Mouse (Mus musculus) common myeloid progenitor, adult 5-6 weeks (primary cell): ENCODE data around the gene Parva. TPM values are rescaled to one million over a fixed set of nuclear protein-coding genes. Genes with fewer than 3 reads are reported as not detected.
A peak's percentile ranks its signal among the peaks of the same experiment; 100 is the strongest.

Experiments
- ATAC-seq: replicated peaks from 2 replicates; pipeline ENCODE4 v1.8.0; 2016; ENCODE audit warnings: low read depth, mild to moderate bottlenecking, moderate TSS enrichment, inconsistent platforms; ENCODE audit not compliant: poor library complexity, severe bottlenecking
- total RNA-seq: library from RNA; stranded (forward); fragments of 200-1000, 187-1606 nt; gene quantifications from 2 replicates; pipeline ENCODE4 v1.2.3, GENCODE M21; 2017

The Parva gene
- total RNA-seq, result not detected in 2 replicates

DNA sequence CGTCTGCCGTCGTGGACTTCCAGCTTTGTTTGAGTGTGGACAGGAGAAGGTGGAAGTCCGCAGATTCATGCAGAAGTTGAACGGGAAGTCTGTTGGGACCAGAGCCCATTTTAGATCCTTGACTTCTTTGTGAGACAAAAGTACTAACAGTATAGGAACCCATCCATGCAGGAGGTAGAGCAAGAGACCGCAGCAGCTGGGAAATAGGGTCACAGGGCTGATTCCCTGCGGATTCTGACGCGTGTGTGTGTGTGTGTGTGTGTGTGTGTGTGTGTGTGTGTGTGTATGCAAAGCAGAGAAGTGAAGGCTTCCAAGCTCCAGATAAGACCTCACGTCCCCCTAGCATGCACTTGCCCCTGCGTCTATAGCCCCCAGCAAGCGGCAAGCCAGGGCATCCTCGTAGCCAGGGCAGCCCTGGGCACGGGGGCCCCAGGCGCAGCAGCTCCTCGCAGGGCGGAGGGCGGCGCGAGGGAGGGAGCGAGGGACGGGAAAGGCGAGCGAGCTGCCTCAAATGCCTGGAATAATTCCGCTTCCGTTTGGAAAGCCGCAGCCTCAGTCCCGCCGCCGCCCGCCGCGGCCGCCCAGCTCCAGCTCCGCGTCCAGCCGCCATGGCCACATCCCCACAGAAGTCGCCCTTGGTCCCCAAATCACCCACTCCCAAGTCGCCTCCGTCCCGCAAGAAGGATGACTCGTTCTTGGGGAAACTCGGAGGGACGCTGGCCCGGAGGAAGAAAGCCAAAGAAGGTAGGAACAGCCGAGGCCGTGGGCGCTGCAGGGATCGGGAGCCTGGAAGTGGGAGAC is at the start of gene Parva:
Parva (plus strand) TSS at position 149 of the 801 bp plus-strand sequence.
- no peak for ATAC-seq

DNA sequence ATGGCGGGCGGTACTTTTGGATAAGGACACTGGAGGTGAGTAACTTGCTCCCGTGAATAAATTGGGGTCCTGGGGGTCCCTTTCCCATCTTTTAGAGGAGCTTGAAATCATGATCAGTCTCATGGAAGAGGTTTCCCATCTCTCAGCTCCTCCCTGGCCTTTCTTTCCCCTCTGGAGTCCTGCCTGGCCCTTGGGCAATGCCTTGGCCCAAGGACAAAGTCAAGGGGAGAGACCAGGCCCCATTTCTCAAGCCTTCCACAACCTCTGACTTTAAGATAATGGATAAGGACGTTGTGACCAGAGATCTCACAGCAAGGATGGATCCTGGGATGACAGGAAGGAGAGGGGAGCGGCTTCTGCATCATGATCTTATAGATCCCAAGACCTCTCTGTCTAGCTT is 49.2 kb upstream of the Parva start:
- no peak for ATAC-seq

DNA sequence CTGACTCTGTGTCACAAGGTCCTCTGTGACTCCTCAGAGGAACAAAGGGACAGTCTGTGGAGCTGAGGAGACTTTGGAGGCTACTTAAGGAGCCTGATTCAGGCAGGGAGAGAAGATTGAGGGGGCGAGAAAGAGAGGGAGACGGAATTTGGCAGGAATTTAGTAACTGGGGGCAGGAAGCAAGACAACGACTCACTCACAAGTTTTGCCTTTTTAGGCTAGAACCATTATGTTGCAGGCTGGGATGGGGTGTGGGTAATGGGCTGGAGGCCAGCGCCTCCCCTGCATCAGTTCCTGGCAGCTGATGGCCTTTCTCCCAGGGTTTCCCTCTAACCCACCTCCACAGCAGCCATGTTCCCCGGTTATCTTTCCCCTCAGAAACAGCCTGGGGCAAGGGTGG is 48.8 kb upstream of the Parva start:
- no peak for ATAC-seq

DNA sequence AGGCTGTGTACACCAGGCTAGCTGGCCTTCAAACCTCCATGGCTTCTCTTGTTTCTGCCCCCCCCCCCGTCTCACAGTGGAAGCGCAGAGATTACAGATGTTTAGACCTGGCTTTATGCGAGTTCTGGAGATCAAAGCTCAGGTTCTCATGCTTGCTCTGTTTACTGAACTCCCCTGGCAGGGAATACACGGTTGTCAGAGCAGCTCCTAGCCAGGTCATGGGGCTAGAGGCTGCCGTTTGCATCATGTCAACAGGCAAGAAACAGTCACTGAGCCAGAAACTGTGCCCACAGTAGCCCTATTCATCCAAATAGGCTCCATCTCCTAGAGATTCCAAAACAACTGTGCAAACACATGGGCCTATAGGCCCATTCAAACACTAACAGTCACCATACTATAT is 40.8 kb upstream of the Parva start:
- no peak for ATAC-seq

DNA sequence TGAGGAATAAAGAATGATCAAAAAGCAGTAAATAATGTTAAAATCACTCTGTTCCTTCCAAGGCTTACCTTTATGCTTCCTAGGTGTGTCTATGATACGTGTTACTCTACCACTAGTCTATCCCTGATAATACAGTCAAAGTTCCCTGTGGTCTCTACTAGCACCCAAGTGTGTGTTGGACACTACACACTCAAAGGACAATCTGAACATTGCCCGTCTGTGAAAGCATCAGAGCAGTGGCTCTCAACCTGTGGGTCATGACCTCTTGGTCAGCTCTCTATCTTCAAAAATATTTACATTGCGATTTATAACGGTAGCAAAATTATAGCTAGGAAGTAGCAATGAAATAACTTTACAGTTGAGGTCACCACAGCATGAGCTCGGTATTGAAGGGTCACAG is 39.4 kb upstream of the Parva start:
- no peak for ATAC-seq

DNA sequence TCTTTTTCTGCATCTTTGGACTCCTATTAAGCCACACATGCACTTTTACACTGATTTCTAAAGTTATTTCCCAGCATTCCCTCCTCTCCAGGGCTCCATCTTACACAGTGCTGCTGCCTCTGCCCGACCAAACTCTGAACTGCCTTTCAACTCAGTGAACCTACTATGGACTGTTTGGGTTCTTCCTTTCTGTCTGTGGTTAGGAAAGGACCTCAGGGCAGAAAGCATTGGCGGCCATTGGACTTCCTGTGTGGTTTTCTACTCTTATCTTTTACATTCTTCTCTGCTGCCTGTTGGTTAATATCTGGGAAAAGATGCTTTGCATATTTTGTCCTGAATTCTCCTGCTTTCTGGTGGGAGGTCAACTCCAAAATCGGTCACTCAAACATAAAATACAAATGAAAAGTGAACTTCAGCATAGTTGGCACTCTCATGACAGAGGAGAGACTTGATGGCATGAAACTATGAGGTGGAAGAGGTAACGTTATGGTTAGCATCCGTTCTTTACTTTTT is 38.9 kb upstream of the Parva start:
- ATAC-seq, result peak; percentile 74; the same call in 1 of the 2 replicates

DNA sequence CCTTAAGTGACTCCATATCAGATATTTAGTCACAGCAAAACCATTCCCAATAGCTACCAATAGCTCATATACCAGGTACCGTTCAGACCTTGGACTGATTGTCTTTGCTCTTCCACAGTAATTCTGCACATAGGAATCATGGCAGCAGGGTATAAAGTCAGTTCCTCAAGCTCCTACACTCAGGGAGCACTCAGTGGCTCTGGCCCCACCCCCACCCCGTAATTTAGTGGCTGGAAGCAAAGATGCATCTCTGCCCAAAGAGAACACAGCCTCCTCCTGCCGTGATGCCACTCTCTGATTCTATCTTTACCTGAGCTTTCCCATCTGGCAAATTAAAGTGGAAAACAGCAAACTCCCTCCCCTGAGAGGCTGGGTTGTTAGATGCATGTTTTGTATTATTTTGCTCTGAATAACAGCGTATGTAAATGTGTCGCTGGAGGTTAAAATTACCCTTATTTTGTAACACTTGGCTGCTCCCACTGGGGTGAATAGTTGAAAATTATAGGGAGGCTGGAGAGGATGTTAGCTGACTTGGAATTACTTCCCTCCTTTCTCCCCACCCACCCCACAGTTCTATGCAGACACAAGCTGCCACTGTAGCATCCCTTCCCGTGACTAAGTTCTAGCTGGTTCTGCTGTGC is 37.6 kb upstream of the Parva start:
- no peak for ATAC-seq

DNA sequence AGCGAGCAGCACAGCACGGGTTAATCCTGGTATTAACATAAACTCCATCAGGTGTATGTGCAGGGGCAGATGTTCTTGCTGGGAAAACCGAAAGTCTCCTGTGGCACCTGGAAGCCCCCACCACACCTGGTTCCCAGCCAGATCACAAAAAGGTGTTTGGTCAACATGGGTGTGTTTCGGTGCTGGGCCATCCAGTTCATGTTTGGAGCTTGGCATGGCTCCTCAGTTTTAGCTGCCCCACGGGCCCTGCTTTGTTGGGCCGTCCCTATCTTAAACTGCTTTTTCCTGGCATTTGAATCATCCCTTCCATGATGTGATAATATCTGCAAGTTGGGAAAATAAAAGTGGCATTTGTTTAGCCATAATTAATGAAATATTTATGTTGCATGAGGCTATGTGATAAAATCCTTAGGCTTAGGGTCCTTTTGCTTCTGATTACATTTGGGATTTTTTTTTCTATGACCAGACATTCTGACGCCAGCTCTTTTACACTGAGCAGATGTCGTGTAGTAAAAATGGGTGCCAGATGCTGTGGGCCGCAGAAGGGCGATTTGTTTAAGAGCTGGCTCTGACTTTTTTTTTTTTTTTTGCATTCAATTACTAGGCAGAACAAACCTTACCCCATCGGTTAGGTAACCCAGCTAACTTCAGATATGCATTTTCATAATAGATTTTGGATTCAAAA is 36.9 kb upstream of the Parva start:
- ATAC-seq, result no peak

DNA sequence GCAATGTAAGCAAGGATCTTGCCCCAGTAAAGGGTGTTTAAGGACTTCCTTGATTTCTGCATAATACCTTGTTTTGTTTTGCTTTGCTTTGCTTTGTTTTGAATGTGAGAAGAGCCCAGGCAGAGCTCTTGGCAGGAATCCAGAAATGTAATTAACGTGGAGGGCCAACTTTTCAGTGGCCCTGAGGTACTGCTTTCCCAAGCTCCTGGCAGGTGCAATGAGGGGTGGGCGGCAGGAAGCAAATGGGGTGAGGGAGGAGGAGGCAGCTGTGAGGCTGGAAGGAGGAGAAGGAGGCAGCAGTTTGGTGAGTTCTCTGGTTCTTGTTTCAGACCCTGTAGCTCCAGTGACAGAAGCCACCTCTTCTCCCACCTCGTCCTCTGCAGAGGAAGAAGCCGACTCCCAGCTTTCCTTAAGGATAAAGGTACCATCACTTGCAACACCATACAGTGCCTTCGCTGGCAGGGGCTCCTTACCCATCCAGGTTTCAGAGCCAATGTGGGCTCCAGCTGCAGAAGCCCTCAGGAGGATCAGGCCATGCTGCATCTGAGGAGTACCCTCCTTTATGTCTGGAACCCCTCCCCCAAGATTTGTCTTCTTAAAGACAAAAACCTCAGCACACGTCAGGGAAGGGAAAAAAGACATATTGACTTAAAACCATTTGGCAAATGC is 36.2 kb upstream of the Parva start:
- ATAC-seq, result no peak

DNA sequence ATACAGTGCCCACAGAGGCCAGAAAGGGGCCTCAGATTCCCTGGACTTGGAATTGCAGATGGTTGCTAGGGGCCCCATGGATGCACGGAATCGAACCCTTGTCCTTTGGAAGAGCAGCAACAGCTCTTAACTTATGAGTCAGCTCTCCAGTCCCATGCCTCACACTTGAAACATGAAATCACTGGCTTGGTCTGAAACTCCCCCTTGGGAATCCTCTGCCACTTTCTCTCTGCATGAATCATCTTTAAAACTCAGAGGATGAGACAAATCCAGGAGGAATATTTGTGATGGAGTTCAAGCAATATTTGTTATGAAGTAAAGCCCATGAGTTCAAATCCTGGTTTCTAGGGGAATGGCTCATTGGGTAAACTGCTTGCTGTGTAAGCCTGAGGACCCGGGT is 29.5 kb upstream of the Parva start:
- no peak for ATAC-seq

DNA sequence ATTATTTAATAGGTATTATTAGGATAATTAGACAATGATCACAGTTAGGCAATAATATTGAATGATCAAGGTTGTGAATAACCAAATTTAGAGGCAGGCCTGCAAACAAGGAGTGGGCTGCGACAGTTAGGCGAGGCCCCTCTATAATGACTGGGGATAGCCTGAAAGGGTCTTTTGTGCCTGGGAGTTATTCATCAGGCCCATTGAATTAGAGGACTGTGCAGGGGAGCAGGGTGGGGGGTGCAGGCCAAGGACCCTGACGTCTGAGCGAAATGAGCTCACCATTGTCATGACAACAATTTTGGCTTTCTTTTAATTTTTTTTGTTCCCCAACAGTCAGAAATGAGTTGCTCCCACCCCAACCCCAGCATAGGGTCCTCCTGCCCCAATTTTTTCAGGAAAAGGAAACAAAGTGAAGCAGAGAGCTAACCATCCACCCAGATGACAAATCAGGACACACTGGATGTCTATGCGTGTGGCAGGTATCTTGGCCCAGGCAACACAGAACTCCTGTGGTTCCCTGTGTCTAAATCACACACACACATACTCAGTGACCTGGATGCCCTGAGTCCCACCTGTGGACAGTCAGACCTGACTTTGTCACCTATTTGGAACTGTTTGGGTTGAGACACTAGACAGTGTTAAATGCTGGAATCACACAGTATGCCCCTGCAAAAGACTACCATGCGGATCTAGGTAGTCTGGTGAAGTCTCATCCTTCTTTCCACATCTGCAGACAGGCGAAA is 27.7 kb upstream of the Parva start:
- no peak for ATAC-seq

DNA sequence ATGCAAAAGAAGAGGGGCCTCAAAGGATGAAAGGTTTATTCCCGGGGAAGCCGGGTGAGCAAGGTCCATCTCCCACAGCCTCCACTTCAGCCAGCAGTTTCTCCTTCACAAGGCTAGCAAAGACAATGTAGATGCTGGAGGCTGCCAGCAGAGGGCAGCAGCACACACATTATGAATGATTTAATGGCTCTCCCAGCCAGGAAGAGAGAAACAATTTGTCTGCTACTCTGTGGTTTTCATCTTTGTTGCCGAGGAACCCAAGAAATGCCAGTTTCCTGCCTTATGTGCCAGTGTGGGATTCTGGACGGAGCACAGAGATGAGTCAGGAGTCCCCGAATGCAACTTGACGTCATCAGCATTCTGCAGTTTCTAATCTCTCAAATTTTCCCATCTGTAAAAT is 27.1 kb upstream of the Parva start:
- ATAC-seq, result peak; percentile 83

DNA sequence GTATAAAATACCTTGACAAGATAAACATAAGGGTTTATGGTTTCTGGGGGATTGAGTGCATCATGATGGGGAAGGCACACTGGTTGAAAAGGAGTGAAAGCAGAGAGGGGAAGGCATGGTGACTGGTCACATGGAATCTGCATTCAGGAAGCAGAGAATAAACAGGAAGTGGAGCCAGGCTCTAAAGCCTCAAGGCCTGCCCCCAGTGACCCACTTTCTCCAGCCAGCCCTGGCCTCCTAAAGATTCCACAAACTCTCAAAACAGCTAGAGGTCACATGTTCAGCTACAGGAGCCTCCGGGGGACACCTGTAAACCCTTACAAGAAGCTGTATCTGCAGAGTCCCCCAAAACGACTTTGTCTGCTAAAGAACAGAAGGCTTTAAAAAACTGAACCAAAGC is 22.2 kb upstream of the Parva start:
- ATAC-seq, result peak; percentile 34

DNA sequence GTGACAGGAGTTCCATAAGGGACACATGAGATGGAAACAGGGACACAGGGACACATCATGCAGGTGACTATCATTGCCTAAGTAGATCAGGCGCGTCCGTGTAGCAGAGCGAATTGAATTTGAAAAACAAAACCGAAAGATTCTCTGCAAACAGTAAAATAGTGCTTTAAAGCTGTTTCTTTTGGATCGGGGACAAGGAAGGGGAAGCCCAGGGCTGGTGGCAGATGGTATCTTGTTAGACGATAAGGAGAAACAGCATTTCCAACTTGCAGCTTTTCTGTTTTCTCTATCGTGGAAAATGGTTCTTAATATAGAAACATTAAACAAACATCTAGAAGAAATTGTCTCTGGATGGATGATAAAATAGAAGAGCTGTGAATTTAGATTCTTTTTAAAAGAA is 21.7 kb upstream of the Parva start:
- no peak for ATAC-seq

DNA sequence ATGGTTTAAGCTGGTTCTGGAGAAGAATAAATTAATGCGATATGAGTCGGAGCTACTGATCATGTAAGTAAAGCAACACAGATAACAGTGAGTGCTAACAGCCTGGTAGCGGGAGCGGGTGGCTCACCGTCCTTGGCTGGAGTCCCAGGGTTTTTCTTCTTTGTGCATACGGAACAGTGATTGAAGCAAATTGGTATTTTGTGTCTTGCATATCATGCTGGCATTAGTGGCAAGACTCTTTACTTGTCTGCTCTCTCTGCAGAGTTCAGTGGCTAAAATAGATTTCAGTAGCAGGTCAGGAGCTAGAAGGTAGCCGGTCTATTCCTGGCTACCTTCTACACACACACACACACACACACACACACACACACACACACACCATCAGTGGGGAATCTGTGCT is 19.7 kb upstream of the Parva start:
- no peak for ATAC-seq

DNA sequence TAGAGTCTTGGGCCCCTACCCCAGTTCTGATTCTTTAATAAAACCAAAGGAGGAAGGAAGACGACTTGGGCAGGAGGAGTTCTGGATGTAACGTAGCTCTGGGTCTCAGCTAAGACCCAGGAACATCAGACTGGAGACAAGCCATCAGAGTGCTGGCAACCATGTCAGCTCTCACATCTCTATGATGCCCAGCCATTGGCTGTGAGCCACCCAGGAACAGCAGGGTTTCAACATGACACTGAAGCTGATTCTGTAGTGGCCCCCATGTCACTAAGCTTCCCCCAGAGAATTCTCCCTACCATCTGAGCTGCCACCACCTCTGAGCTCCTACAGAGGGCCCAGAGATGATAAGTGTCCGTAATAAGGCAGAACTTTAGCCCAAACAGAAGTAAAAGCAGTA is 17.3 kb upstream of the Parva start:
- ATAC-seq, result no peak

DNA sequence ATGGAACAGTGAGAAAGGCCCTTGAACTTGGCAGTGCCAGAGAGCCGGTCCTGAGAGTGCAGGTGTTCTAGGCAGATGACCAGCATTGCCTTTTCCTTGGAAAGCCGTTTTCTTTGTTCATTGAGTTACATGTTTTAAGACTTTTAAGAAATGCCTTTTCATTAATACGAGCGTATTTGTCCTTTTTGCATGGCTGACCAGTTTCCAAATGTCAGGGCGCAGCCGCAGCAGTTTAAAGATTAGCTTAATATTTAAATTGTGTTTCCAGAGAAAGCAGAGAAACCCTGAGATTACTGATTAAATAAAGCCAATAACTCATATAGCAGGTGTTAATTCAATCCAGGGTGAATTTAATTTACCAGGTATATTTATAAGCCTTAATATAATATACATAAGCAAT is 14.0 kb upstream of the Parva start:
- no peak for ATAC-seq

DNA sequence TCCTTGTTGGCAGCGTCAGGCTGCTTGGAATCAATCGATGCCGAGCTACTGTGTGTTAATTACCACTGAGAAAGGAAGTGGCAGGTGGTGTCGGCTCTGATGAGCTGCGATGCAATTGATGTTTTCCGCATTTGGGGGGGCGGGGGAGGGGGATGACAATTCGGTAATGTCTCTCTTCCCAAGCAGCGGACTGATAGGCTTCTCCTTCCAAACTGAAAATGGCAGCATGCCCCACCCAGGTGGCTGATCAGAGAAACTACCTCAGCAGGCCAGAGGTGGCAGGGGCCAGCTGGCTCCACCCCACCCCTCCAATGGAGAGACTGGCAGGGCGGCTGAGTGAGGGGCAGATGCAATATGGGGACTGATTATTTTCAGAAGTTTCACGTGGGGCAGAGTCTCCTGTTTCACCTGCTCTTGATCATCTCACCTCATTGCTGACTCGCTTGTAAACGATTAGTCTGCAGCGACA is 11.2 kb upstream of the Parva start:
- no peak for ATAC-seq

DNA sequence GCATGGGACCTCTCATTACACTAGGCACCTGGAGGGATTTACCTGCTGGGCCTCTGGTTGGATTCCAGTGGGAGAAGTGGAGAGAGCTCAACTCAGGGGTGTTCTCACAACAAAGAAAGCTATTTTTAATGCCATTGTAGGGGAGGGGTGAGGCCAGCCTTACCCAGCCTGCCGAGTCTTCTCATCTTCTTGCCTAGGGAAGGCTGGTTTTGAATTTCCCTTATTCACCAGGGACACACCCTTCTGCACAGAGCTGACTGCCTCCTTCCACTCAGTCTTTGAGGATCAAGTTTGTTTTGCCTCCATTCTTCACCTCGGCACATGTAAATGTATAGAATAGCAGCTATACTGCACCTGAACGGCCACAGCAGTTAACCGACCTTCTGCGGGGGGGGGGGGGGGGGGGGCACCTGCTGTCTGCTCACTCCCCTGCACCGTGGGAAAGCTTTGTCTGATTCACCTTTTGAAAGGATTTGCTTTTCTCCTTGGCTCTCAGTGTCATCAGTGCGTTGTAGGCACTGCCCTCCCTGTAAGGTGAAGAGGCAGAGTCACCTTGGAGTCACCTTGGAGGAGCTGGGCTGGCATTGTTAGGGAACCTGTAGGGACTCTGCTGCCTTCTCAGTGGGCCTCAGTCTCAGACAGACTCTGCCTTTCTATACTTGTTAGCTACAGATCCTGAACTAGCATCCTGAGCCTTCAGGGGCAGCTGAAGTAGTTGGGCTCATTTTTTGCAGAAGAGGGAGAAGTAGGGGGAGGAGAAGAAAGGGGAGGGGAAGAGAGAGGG is 10.4 kb upstream of the Parva start:
- ATAC-seq, result no peak
